Mouse (Mus musculus) midbrain, embryonic 14.5 days (tissue): ENCODE measurements around the gene Nova2. TPM values are rescaled to one million over a fixed set of nuclear protein-coding genes. Genes with fewer than 3 reads are reported as not detected.

Source experiments
- ATAC-seq: fragments of 200-750 bp; cut with Nextera tagmentation; 2 replicates; pipeline ENCODE4 v1.8.0; 2017; ENCODE audit warnings: moderate number of reproducible peaks, moderate library complexity; ENCODE audit not compliant: low FRiP score, low TSS enrichment
- DNase-seq: peaks from one replicate; pipeline ENCODE4 v3.0.0-alpha.2; 2015
- H3K27ac ChIP-seq: fragments of 300-500 bp; sonication (generic); replicated peaks from 2 replicates; pipeline ENCODE4 v1.5.1; 2014; ENCODE audit warnings: mild to moderate bottlenecking, low read depth, low read length, moderate library complexity
- H3K27me3 ChIP-seq: fragments of 300-500 bp; sonication (generic); 2 replicates; pipeline ENCODE4 v1.6.1; 2014; ENCODE audit warnings: low read length, control low read depth, mixed read lengths; ENCODE audit not compliant: control insufficient read depth, insufficient read depth
- H3K36me3 ChIP-seq: fragments of 300-500 bp; sonication (generic); 2 replicates; pipeline ENCODE4 v1.6.1; 2014; ENCODE audit warnings: low read length, control low read depth; ENCODE audit not compliant: control insufficient read depth, insufficient read depth
- H3K4me1 ChIP-seq: fragments of 300-500 bp; sonication (generic); 2 replicates; pipeline ENCODE4 v1.6.1; 2014; ENCODE audit warnings: mild to moderate bottlenecking, antibody characterized with exemption, low read length, control low read depth; ENCODE audit not compliant: control insufficient read depth, insufficient read depth
- H3K4me2 ChIP-seq: fragments of 300-500 bp; sonication (generic); 2 replicates; pipeline ENCODE4 v1.6.1; 2014; ENCODE audit warnings: mild to moderate bottlenecking, low read length, moderate library complexity
- H3K4me3 ChIP-seq: fragments of 300-500 bp; sonication (generic); replicated peaks from 2 replicates; pipeline ENCODE4 v1.5.1; 2014; ENCODE audit warnings: low read depth, low read length
- H3K9ac ChIP-seq: fragments of 300-500 bp; sonication (generic); replicated peaks from 2 replicates; pipeline ENCODE4 v1.6.1; 2014; ENCODE audit warnings: mild to moderate bottlenecking, low read length, moderate library complexity
- H3K9me3 ChIP-seq: fragments of 300-500 bp; sonication (generic); 2 replicates; pipeline ENCODE4 v1.6.1; 2016; ENCODE audit warnings: low read length, control low read depth, mixed read lengths; ENCODE audit not compliant: control insufficient read depth
- WGBS: fragments of 180-500 bp; shearing (Covaris S2); extraction: QIAGEN DNeasy Blood & Tissue Kit; methylation state at CpG from one replicate; pipeline ENCODE4 v1.1.7; 2014; 5-methylcytosine and 5-hydroxymethylcytosine counted together
- polyA plus RNA-seq: library from polyadenylated mRNA; unstranded; fragments of >200 nt; fragmentation: Nextera tagmentation; extraction: Ambion mirVana; gene quantifications from 2 replicates; pipeline ENCODE4 v1.2.1, GENCODE M21; 2014

The Nova2 gene
- polyA plus RNA-seq, 1 experiment from 2014 or later, result 20.7 TPM

GRCm38 (mm10) chr7:18958384-18958766 is 32.7 kb downstream of the Nova2 start:
- peak overlapping the region; percentile 51 for H3K9ac ChIP-seq
- H3K27me3 ChIP-seq, result no peaks in the 10 kb centered on the region
- DNase-seq (no peak), ATAC-seq (no peak)
- peak overlapping the region; percentile 24 for H3K4me3 ChIP-seq
- H3K4me2 ChIP-seq, result peak overlapping the region; percentile 55
- 8% methylated on average over 21 of the region's 21 CpGs for WGBS
- H3K4me1 ChIP-seq, result peaks cover 47% of the 10 kb centered on the region
- H3K9me3 ChIP-seq, result no peaks in the 10 kb centered on the region
- H3K36me3 ChIP-seq, result peaks cover 45% of the 10 kb centered on the region
- peak overlapping the region; percentile 74 for H3K27ac ChIP-seq

- WGBS, result 69% methylated on average over 8 of the region's 8 CpGs
- peaks cover 38% of the 10 kb centered on the region for H3K36me3 ChIP-seq
- H3K4me3 ChIP-seq, result no peak overlapping the region
- no peak for ATAC-seq
- H3K4me2 ChIP-seq, result no peak overlapping the region
- H3K27me3 ChIP-seq, result no peaks in the 10 kb centered on the region
- H3K4me1 ChIP-seq, result peaks cover 57% of the 10 kb centered on the region
- H3K9me3 ChIP-seq, result no peaks in the 10 kb centered on the region
- no peak overlapping the region for H3K9ac ChIP-seq
- DNase-seq, result no peak
- H3K27ac ChIP-seq, result no peak overlapping the region; the same call in 1 of the 2 replicates
Measured at GRCm38 (mm10) chr7:18959446-18959845, 33.8 kb downstream of the Nova2 start.

GRCm38 (mm10) chr7:18962171-18962792 is 36.6 kb downstream of the Nova2 start:
- DNase-seq (peak; percentile 57), ATAC-seq (no peak)
- peaks cover 23% of the 10 kb centered on the region for H3K36me3 ChIP-seq
- peak overlapping the region; percentile 56 for H3K4me2 ChIP-seq
- H3K9me3 ChIP-seq, result no peaks in the 10 kb centered on the region
- H3K27ac ChIP-seq, result peak overlapping the region; percentile 32; the same call in 1 of the 2 replicates
- no peaks in the 10 kb centered on the region for H3K27me3 ChIP-seq
- peak overlapping the region; percentile 19 for H3K4me3 ChIP-seq
- peaks cover 56% of the 10 kb centered on the region for H3K4me1 ChIP-seq
- 1% methylated on average over 17 of the region's 17 CpGs for WGBS
- peak overlapping the region; percentile 47 for H3K9ac ChIP-seq

- Histone ChIP-seq H3K27me3 (no peaks in the 10 kb centered on the region), H3K9me3 (no peaks in the 10 kb centered on the region), H3K9ac (peak overlapping the region; percentile 47), H3K27ac (peak overlapping the region; percentile 32; the same call in 1 of the 2 replicates), H3K4me3 (peak overlapping the region; percentile 19), H3K4me1 (peaks cover 51% of the 10 kb centered on the region), H3K36me3 (peaks cover 18% of the 10 kb centered on the region), H3K4me2 (peak overlapping the region; percentile 56)
- DNase-seq (peak; percentile 50), ATAC-seq (no peak)
- WGBS, result 2% methylated on average over 20 of the region's 20 CpGs
Measured at GRCm38 (mm10) chr7:18962795-18963194, 37.1 kb downstream of the Nova2 start.

GRCm38 (mm10) chr7:18963294-18963843 is 37.7 kb downstream of the Nova2 start:
- Histone ChIP-seq H3K27me3 (no peaks in the 10 kb centered on the region), H3K9ac (no peak overlapping the region), H3K27ac (no peak overlapping the region), H3K4me3 (0 out of 2 replicates have a peak overlapping the region, but pooled peaks have one; percentile 19), H3K9me3 (no peaks in the 10 kb centered on the region), H3K4me2 (peak overlapping the region; percentile 56), H3K4me1 (peaks cover 46% of the 10 kb centered on the region), H3K36me3 (peaks cover 12% of the 10 kb centered on the region)
- WGBS, result 2% methylated on average over 19 of the region's 19 CpGs
- ATAC-seq (no peak), DNase-seq (no peak)

DNA sequence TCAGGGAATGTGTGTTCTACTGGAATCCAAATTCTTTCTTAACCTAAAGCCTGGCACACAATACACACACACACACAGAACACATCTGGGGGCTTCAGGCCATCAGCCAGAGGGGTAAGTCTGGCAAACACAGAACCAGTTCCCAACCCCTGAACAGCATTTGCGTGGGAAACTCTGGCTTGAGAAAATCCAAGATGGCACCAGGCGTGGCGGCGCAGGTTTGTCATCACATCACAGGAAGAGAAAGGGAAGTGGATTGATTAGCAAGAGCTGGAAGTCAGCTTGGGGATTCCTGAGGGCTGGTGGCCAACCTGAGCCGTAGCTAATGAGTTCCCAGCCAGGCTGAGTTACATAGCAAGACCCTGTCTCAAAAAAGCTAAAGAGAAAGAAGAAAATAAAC is 39.6 kb downstream of the Nova2 start:
- DNase-seq (no peak), ATAC-seq (no peak)
- Histone ChIP-seq H3K27me3 (no peaks in the 10 kb centered on the region), H3K27ac (no peak overlapping the region), H3K4me2 (no peak overlapping the region), H3K4me1 (peaks cover 42% of the 10 kb centered on the region), H3K9me3 (no peaks in the 10 kb centered on the region), H3K9ac (no peak overlapping the region), H3K4me3 (no peak overlapping the region), H3K36me3 (0 out of 2 replicates have a peak, but pooled peaks cover 3% of the 10 kb centered on the region)
- 88% methylated on average over 5 of the region's 5 CpGs for WGBS

DNA sequence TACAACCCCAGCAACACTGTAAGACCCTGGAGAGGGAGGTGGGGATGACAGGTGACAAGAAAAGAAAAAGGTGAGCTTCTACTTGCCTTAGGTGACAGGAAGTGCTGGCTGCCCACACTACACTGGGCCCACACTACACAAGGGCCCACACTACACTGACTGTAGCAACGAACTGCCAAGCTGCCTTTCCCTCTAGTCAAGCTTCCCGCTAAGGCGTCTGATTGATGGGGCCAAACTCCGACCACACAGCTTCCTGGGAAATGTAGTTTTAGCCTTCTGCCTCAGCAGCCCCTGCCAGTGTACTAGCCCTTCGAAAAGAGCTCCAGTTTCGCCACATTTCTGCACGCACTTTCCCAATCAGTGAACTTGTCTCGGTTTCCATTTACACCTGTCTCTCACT is 41.9 kb downstream of the Nova2 start:
- H3K27ac ChIP-seq, result no peak overlapping the region
- WGBS, result 15% methylated on average over 8 of the region's 8 CpGs

GRCm38 (mm10) chr7:18970956-18971355 is 45.3 kb downstream of the Nova2 start:
- Histone ChIP-seq H3K9ac (no peak overlapping the region), H3K27ac (no peak overlapping the region), H3K4me2 (no peak overlapping the region), H3K4me3 (no peak overlapping the region), H3K36me3 (no peaks in the 10 kb centered on the region), H3K4me1 (no peaks in the 10 kb centered on the region), H3K9me3 (no peaks in the 10 kb centered on the region), H3K27me3 (no peaks in the 10 kb centered on the region)
- DNase-seq (no peak), ATAC-seq (no peak)
- 88% methylated on average over 3 of the region's 3 CpGs for WGBS

More for the DNA sequence above, 41.9 kb downstream of the Nova2 start:
- Histone ChIP-seq H3K4me1 (peaks cover 19% of the 10 kb centered on the region), H3K4me2 (no peak overlapping the region), H3K9me3 (no peaks in the 10 kb centered on the region), H3K4me3 (no peak overlapping the region), H3K9ac (no peak overlapping the region), H3K27me3 (no peaks in the 10 kb centered on the region), H3K36me3 (0 out of 2 replicates have a peak, but pooled peaks cover 3% of the 10 kb centered on the region)
- DNase-seq, result peak; percentile 64
- ATAC-seq, result peak; percentile 32

DNA sequence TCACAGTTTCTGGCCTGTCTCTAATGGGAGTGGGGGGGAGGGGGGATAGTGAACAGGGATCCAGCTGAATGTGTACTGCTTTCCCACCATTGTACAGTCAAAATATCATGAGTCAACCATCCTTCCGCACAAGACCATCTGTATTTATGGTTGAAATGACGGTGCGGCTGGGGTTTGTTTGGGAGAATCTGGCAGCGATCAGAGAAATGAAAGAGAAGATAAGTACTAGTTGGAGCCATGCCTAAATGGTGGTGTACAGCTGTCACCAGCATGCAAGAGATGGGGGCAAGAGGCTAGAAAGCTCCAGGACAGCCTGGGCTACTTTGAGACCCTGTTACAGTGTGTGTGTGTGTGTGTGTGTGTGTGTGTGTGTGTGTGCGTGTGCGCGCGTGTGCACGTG is 52.7 kb downstream of the Nova2 start:
- no peak overlapping the region for H3K4me2 ChIP-seq
- no peaks in the 10 kb centered on the region for H3K9me3 ChIP-seq
- H3K27me3 ChIP-seq, result no peaks in the 10 kb centered on the region
- H3K4me3 ChIP-seq, result no peak overlapping the region
- no peaks in the 10 kb centered on the region for H3K36me3 ChIP-seq
- H3K27ac ChIP-seq, result no peak overlapping the region
- DNase-seq, result no peak
- no peak for ATAC-seq
- H3K4me1 ChIP-seq, result no peaks in the 10 kb centered on the region
- H3K9ac ChIP-seq, result no peak overlapping the region
- WGBS, result 91% methylated on average over 9 of the region's 9 CpGs
